Mouse (Mus musculus) intestine, postnatal 0 days (tissue): ENCODE results near the gene Abtb2. TPM values are rescaled to one million over a fixed set of nuclear protein-coding genes. Genes with fewer than 3 reads are reported as not detected.

Experiments
- ATAC-seq: fragments of 200-750 bp; cut with Nextera tagmentation; 2 replicates; pipeline ENCODE4 v1.8.0; 2017; ENCODE audit warnings: mild to moderate bottlenecking, moderate TSS enrichment, moderate library complexity
- H3K27ac ChIP-seq: fragments of 300-500 bp; sonication (generic); 2 replicates; pipeline ENCODE4 v1.5.1; 2014; ENCODE audit warnings: mild to moderate bottlenecking, low read depth, low read length, moderate library complexity
- H3K27me3 ChIP-seq: fragments of 300-500 bp; sonication (generic); replicated peaks from 2 replicates; pipeline ENCODE4 v1.6.1; 2014; ENCODE audit warnings: low read length, mixed read lengths; ENCODE audit not compliant: control insufficient read depth, insufficient read depth
- H3K36me3 ChIP-seq: fragments of 300-500 bp; sonication (generic); 2 replicates; pipeline ENCODE4 v1.6.1; 2014; ENCODE audit warnings: mild to moderate bottlenecking, moderate library complexity; ENCODE audit not compliant: control insufficient read depth, insufficient read depth
- H3K4me1 ChIP-seq: fragments of 300-500 bp; sonication (generic); replicated peaks from 2 replicates; pipeline ENCODE4 v1.6.1; 2014; ENCODE audit warnings: antibody characterized with exemption, low read length, mixed read lengths; ENCODE audit not compliant: control insufficient read depth, insufficient read depth
- H3K4me2 ChIP-seq: fragments of 300-500 bp; sonication (generic); replicated peaks from 2 replicates; pipeline ENCODE4 v1.6.1; 2014; ENCODE audit warnings: low read depth, mild to moderate bottlenecking, moderate library complexity
- H3K4me3 ChIP-seq: fragments of 300-500 bp; sonication (generic); 2 replicates; pipeline ENCODE4 v1.5.1; 2014; ENCODE audit warnings: low read depth, low read length
- H3K9ac ChIP-seq: fragments of 300-500 bp; sonication (generic); 2 replicates; pipeline ENCODE4 v1.6.1; 2014; ENCODE audit warnings: mild to moderate bottlenecking, low read depth, low read length
- H3K9me3 ChIP-seq: fragments of 300-500 bp; sonication (generic); 2 replicates; pipeline ENCODE4 v1.6.1; 2016; ENCODE audit warnings: mixed run types; ENCODE audit not compliant: control insufficient read depth
- CTCF ChIP-seq: sonication (generic); IDR thresholded peaks from 2 replicates; pipeline ENCODE4 v1.5.1; 2016; ENCODE audit warnings: low read depth, mild to moderate bottlenecking, control low read depth, antibody characterized with exemption, moderate library complexity
- WGBS: fragments of 180-500 bp; shearing (Covaris S2); extraction: QIAGEN DNeasy Blood & Tissue Kit; methylation state at CpG from one replicate; pipeline ENCODE4 v1.1.7; 2014; 5-methylcytosine and 5-hydroxymethylcytosine counted together
- polyA plus RNA-seq: library from polyadenylated mRNA; unstranded; fragments of >200 nt; fragmentation: Nextera tagmentation; extraction: Ambion mirVana; gene quantifications from 2 replicates; pipeline ENCODE4 v1.2.1, GENCODE M21; 2015

Abtb2 gene
- polyA plus RNA-seq, 1 experiment from 2014 or later, result 3.8 TPM

- H3K4me2 ChIP-seq, result no peak overlapping the region
- H3K4me3 ChIP-seq, result no peak overlapping the region
- no peak for ATAC-seq
- no peak overlapping the region for H3K27ac ChIP-seq
- no peaks in the 10 kb centered on the region for H3K27me3 ChIP-seq
- no peaks in the 10 kb centered on the region for H3K9me3 ChIP-seq
- H3K9ac ChIP-seq, result no peak overlapping the region
- H3K36me3 ChIP-seq, result no peaks in the 10 kb centered on the region
- no peaks in the 10 kb centered on the region for H3K4me1 ChIP-seq
- TF ChIP-seq CTCF, result no peak
- WGBS, result 43% methylated on average over 4 of the region's 4 CpGs
Measured at GRCm38 (mm10) chr2:103673609-103674008, 107.5 kb downstream of the Abtb2 start.

- no peak overlapping the region for H3K4me2 ChIP-seq
- TF ChIP-seq CTCF, result no peak
- H3K4me1 ChIP-seq, result no peaks in the 10 kb centered on the region
- no peak overlapping the region for H3K9ac ChIP-seq
- H3K27ac ChIP-seq, result no peak overlapping the region
- 88% methylated on average over 5 of the region's 5 CpGs for WGBS
- no peak overlapping the region for H3K4me3 ChIP-seq
- H3K9me3 ChIP-seq, result no peaks in the 10 kb centered on the region
- no peaks in the 10 kb centered on the region for H3K36me3 ChIP-seq
- no peaks in the 10 kb centered on the region for H3K27me3 ChIP-seq
- no peak for ATAC-seq
Measured at GRCm38 (mm10) chr2:103675391-103675790, 109.3 kb downstream of the Abtb2 start.

- no peaks in the 10 kb centered on the region for H3K36me3 ChIP-seq
- no peak for ATAC-seq
- no peak overlapping the region for H3K4me3 ChIP-seq
- no peak overlapping the region for H3K4me2 ChIP-seq
- no peak overlapping the region for H3K9ac ChIP-seq
- TF ChIP-seq CTCF, result no peak
- 66% methylated on average over 2 of the region's 2 CpGs for WGBS
- H3K4me1 ChIP-seq, result no peaks in the 10 kb centered on the region
- H3K27ac ChIP-seq, result no peak overlapping the region
- H3K9me3 ChIP-seq, result no peaks in the 10 kb centered on the region
- H3K27me3 ChIP-seq, result no peaks in the 10 kb centered on the region
Measured at GRCm38 (mm10) chr2:103676808-103677207, 110.7 kb downstream of the Abtb2 start.

GRCm38 (mm10) chr2:103677614-103678369 lies 111.7 kb downstream of the Abtb2 start:
- no peak for ATAC-seq
- no peak for TF ChIP-seq CTCF

GRCm38 (mm10) chr2:103678433-103678832 lies 112.3 kb downstream of the Abtb2 start:
- H3K27ac ChIP-seq, result no peak overlapping the region
- no peaks in the 10 kb centered on the region for H3K27me3 ChIP-seq
- no peaks in the 10 kb centered on the region for H3K4me1 ChIP-seq
- 90% methylated on average over 6 of the region's 6 CpGs for WGBS
- no peak for ATAC-seq
- no peaks in the 10 kb centered on the region for H3K36me3 ChIP-seq
- no peak overlapping the region for H3K4me2 ChIP-seq
- H3K9me3 ChIP-seq, result no peaks in the 10 kb centered on the region
- H3K4me3 ChIP-seq, result no peak overlapping the region
- no peak for TF ChIP-seq CTCF
- H3K9ac ChIP-seq, result no peak overlapping the region

More at GRCm38 (mm10) chr2:103677614-103678369, 111.7 kb downstream of the Abtb2 start:
- no peak overlapping the region for H3K27ac ChIP-seq
- no peak overlapping the region for H3K4me3 ChIP-seq
- no peaks in the 10 kb centered on the region for H3K27me3 ChIP-seq
- no peaks in the 10 kb centered on the region for H3K4me1 ChIP-seq
- no peaks in the 10 kb centered on the region for H3K36me3 ChIP-seq
- H3K9ac ChIP-seq, result no peak overlapping the region
- no peak overlapping the region for H3K4me2 ChIP-seq
- no peaks in the 10 kb centered on the region for H3K9me3 ChIP-seq
- 86% methylated on average over 7 of the region's 7 CpGs for WGBS

DNA sequence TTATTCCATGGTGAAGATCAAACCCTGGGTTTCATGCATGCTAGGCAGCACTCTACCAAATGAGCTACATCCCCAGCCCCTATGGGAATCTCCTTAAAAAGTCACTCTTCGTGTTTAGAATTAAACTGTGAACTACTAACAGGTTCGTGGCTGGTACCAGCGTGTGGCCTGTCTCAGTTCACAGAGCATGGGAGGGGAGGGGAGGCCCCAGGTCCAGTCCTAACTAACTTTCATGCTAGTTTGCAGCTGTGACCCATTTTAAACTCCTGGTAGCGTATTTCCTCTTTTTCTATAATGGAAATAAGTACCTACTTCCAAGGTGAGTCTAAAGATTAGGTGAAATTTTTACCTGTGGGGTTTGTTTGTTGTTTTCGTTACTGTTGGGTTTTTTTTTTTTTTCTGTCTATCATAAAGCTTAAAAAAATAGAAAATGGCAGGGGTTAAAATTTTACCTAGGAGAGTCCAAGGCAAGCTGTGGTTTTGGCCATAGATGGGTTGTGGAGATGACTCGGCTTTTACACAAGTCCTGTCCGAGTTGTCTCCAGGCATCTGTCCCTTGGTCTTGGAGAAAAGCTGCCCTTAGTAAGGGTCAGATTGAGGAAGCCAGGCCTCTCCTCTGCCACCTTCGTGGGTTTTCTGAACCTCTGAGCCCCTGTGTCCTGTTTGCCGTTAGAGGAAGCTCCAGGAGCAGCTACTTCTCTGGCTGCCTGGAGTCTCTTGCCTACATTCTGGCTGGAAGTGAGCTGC lies 114.4 kb downstream of the Abtb2 start:
- Histone ChIP-seq H3K27ac (no peak overlapping the region), H3K9me3 (no peaks in the 10 kb centered on the region), H3K4me3 (no peak overlapping the region), H3K27me3 (no peaks in the 10 kb centered on the region), H3K36me3 (no peaks in the 10 kb centered on the region), H3K4me1 (no peaks in the 10 kb centered on the region), H3K4me2 (no peak overlapping the region), H3K9ac (no peak overlapping the region)
- 81% methylated on average over 9 of the region's 9 CpGs for WGBS
- ATAC-seq, result no peak
- TF ChIP-seq CTCF, result no peak
